Mouse (Mus musculus): ENCODE results near the gene Nmt1. TPM values are rescaled to one million over a fixed set of nuclear protein-coding genes. Genes with fewer than 3 reads are reported as not detected.

Gene Nmt1
- total RNA-seq, 2 experiments from 2014 or later = 169 to 173 TPM

DNA sequence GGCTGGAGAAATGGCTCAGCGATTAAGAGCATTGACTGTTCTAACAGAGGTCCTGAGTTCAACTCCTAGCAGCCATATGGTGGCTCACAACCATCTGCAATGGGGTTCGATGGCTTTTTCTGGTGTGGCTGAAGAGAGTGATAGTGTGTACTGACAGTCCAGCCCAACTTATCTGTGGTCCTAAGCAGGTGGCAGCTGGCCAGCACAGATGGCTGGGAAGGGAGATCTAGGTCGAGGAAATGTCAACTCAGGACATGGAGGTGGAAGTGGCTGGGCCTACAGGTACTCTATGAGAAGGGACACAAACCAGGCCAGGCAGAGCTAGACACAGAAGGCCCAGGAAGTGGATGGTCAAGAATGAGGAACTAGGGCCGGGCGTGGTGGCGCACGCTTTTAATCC lies 48.0 kb downstream of the Nmt1 start:
- no peak for TF ChIP-seq CTCF (conservative IDR thresholded peaks at IDR 0.05)
- Histone ChIP-seq H3K4me3 (no peak overlapping the region), H3K27ac (no peak overlapping the region)
- DNase-seq (ENCODE audit: low spot score in 2 of 2) = no peak

DNA sequence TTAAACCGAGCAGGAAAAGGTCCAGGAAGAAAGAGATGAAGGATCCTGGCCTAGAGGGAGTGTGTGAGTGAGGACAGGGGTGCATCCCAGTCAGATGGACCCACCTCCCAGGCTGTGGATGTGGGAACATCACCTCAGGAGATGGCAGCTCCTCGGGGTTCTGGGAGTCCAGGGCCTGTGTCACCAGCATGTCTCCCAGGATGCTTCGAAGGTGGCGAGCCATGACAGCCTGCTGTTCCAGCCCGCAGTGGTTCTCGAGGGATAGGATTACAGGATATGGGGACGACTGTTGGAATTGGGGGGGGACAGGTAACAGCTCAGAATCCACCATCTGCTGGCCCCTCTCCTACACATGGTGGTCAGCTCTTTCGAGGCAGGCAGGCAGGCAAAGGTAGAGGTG lies 48.6 kb downstream of the Nmt1 start:
- TF ChIP-seq CTCF (conservative IDR thresholded peaks at IDR 0.05) = no peak
- Histone ChIP-seq H3K4me3 (no peak overlapping the region), H3K27ac (no peak overlapping the region)
- no peak for DNase-seq (ENCODE audit: low spot score in 2 of 2)

DNA sequence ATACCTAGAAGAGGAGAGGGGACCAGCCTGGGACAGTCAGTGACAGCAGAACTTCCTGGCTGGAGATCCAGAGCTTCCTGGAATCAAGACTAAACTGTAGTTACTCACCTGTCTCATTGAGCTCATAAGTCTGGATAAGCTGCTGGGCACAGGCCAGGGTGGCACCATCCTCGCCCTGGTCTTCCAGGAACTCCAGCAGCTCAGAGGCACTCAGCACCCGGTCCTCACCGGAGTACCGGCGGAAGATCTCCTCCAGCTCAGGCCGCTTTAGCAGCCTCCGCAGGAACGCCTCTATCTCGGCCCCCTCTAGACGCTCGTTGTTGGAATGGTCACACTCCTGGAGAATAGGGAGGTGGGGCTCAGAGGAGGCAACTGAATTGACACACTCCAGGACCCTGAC lies 50.1 kb downstream of the Nmt1 start:
- Histone ChIP-seq H3K27ac (no peak overlapping the region), H3K4me3 (no peak overlapping the region)
- no peak for TF ChIP-seq CTCF (conservative IDR thresholded peaks at IDR 0.05)
- no peak for DNase-seq (ENCODE audit: low spot score in 2 of 2)

DNA sequence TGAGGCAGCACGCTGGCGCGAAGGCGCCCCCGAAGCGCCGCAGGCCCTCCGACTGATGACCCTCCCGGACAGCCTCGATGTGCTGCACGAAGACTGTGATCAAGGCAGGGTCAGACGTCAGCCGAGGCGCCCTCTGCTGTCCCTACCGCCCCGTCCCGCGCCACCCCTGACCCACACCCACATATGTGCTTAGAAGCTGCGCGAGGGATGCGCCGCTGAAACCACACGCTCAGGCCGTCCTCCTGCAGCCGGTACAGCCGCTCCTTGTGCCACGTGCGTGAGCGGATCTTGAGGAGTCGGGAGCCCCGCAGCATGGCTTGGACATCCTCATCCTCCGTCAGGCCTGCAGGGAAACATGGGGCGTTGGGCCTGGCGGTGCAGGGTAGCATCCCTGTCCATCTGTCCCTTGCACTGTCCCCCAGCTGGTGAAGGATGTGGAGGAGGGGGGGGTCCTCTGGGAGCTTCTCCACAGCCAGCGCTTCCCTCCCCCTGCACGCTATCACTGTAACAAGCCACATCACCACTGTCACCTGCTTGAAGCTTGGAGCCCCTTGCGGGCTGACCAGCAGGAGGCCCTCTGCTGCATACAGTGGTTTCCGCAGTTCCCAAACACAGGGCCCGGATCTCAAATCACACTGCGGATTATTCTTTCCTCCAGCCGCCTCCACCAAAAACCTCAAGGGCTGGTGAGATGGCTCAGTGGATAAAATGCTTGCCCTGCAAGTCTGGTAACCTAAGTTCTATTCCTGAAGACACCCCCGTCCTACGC lies 52.5 kb downstream of the Nmt1 start:
- Histone ChIP-seq H3K4me3 (no peak overlapping the region; the same call in 1 of the 2 replicates), H3K27ac (no peak overlapping the region)
- TF ChIP-seq CTCF (conservative IDR thresholded peaks at IDR 0.05) = peak; percentile 36
- DNase-seq (ENCODE audit: low spot score in 2 of 2) = no peak

DNA sequence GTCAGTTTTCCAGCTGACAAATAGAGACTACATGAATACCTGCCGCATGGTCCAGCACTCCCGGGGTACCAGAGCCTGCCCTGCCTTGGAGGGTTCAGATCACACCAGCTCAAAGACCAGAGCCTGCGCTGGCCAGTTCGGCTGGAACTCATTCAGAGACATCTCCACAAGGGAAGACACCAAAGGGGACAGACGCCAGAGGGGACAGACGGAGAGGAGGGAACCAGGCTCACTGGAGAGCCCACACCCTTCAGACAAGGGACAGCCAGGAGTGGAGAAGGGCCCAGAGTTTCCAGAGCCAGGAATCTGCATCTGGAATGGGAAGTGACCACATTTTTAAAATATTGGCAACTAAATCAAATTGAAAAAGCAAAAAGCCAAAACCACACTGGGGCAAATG lies 53.6 kb downstream of the Nmt1 start:
- H3K4me3 ChIP-seq = no peak overlapping the region
- no peak for DNase-seq (ENCODE audit: low spot score in 2 of 2)
- no peak overlapping the region for H3K27ac ChIP-seq
- no peak for TF ChIP-seq CTCF (conservative IDR thresholded peaks at IDR 0.05)

DNA sequence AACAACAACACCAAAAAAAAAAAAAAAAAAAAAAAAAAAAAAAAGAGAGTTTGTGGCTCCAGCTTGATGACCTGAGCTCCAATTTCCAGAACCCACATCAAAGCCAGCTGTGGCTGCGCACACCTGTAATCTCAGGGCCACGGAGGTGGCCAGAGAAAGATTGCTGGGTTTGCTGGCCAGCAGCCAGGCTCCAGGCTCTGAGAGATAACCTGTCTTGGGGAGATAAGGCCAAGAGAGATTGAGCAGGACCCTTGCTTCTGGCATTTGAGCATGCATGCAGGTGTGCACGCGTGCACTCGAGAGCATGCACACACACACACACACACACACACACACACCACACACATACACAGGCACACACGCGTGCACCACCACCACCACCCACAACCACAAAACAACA lies 65.3 kb downstream of the Nmt1 start:
- no peak for DNase-seq (ENCODE audit: low spot score in 2 of 2)
- no peak overlapping the region for H3K27ac ChIP-seq
- TF ChIP-seq CTCF (conservative IDR thresholded peaks at IDR 0.05) = no peak
- H3K4me3 ChIP-seq = no peak overlapping the region

DNA sequence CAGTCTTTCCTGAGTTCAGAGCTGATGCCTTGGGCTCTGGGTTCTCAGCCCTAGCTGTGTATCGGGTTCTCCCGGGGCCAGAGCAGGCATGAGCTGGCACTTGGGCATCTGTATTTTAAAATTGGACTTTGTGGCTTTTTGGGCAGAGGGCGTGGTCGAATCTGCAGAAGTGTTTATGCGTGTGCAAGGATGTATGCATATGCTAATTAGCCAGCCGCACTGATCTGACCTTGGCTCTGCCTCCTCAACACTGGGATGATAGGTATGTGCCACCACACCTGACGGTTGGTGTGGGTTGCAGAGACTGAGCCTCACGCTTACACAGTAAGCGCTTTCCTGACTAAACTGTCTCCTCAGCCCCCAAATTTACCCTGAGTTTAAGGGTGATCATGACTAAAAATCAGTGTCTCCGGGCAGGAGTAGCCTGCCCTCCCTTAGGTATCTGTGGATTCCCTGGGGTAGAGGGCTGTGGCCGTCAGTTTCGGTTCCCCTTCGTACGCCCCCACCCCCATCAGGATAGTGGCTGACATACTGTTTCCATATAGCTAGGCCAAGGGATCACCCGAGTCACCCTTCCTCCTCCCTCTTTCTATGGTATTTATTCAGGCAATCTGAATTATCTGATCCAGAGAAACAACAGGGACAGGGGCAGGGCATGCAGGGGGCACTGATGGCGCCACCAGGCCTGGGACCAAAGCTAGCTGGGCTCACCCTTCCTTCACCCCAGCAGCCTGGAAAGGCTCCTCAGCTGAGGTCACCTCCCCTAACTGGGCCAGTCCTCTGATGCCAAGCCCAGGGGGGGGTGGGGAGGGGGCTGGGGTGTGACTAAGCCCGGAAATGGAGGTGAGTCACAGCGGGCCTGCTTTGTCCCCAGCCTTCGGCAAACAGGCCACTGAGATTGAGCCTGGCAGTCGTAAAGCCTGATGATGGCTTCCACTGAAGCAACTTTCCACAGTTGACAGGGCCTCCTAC lies 66.2 kb downstream of the Nmt1 start:
- no peak overlapping the region for H3K27ac ChIP-seq
- no peak for DNase-seq (ENCODE audit: low spot score in 2 of 2)

DNA sequence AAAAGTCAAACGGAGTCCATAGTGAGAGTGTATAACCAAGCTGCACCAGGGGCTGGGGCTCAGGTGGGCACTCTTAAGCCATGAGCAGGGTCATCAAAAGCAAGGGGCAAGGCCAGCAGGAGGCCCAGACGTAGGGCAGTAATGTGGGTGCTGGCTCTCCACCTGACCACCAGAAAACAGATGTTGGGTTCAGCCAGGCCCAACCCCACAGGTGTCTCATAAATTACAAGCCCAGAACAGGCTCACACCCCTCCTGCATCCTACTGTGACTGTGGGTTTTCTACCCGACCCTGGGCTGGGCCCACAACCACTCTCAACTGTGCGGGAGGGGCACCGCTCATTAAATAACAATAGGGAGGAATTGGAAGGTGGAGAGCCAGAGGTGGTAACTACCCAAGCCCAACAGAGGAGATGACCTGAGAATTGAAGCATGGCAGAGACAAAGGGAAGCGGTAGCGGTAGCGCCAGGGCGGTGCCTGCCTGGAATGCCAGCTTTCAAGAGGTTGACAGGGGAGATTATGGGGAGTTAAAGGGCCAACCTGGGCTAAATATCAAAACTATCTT lies 67.2 kb downstream of the Nmt1 start:
- H3K27ac ChIP-seq = no peak overlapping the region
- DNase-seq (ENCODE audit: low spot score in 2 of 2) = no peak
- TF ChIP-seq CTCF (conservative IDR thresholded peaks at IDR 0.05) = no peak
- no peak overlapping the region for H3K4me3 ChIP-seq

More for the DNA sequence above, 66.2 kb downstream of the Nmt1 start:
- no peak for TF ChIP-seq CTCF (conservative IDR thresholded peaks at IDR 0.05)
- H3K4me3 ChIP-seq = no peak overlapping the region

DNA sequence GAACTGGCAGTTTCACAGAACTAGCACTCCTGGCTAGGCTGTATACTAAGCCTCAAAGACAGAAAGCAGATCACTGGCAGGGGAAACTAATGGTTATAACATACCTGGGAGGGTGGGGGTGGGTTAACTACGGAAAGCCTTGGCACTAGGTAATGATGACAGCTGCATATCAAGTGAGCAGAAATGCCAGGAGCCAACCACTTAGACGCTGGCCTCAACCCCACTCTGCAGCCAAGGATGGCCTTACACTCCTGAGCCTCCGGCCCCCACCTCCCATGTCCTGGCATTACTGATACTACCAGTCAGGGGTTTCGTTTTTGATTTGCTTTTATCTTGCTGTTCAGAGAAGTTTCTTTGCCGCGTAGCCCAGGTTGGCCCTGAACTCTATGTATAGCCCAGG lies 67.8 kb downstream of the Nmt1 start:
- DNase-seq (ENCODE audit: low spot score in 2 of 2) = no peak
- TF ChIP-seq CTCF (conservative IDR thresholded peaks at IDR 0.05) = no peak
- H3K4me3 ChIP-seq = no peak overlapping the region
- no peak overlapping the region for H3K27ac ChIP-seq

DNA sequence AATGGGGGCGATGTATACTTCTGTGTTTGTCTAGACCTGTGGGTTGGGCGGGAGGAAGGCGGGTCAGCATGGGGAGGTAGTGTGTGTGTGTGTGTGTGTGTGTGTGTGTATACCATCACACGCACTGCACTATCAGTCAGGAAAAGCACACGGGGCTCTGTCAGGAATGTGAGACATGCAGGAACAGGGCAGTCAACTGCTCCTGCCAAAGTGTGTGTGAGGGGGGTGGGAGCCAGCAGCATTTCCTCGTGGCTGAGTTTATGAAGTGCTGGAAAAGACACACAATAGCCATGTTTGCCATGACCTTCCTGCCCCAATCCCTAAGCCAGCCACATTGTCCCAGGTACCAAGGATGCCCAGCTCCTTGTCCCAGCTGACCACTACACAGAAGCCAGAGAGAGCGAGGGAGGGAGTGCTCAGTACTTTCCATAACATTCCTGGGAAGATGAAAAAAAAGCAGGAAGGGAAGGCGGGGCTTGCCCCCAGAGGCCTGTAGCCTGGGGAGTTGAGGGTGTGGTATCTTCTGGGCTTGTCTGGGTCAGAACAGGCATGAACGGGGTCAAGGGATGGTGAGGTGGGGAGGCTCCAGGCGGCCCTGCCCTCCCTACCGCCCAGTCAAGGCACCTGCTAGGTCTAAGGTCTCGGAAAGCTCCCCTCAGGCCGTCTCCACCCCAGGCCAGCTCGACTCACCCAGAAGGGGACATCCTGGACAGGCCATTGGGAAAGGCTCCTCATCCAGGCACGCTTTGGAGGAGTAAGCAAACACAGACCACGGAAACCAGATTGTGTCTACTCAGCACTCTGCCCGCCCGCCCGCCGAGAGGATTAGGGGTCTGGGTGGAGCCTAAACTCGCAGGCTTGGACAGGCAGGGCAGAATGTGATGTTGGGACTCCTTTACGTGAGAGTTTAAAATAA lies 69.2 kb downstream of the Nmt1 start:
- DNase-seq (ENCODE audit: low spot score in 2 of 2) = peak in 1 of 2 experiments; percentile 7
- no peak overlapping the region for H3K27ac ChIP-seq
- H3K4me3 ChIP-seq = no peak overlapping the region
- no peak for TF ChIP-seq CTCF (conservative IDR thresholded peaks at IDR 0.05)

DNA sequence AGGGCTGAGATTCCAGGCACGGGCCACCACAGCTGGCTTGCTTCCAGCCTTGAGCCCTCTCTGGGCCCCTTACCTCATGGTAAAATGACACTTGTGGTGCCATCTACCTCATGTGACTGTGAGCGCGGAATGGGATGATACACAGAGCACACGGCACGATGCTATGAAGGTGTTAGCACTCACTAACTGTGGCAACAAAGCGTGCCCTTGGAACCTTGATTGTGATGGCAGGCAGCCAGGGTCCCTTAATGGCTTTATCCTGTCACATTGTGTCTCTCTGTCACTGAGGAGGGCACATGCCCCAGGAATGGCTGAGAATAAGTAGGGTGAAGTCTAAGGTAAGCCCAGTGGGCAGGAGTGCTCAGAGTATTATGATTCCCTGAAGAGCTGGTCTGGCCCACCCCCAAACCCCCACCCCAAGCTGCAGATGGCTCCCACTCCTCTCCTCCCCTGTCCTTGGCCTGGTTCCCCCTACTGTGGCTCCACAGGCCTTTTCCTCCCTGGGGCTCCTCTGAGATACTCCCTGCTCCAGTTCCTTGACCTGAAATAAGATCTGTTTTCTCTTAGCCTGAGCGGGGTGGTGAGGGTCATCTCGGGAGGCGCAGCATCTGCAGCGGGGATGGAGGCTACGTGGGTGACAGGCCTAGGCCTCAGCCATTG lies 70.7 kb downstream of the Nmt1 start:
- Histone ChIP-seq H3K4me3 (no peak overlapping the region), H3K27ac (no peak overlapping the region)
- peak in 1 of 2 experiments; percentile 8 for DNase-seq (ENCODE audit: low spot score in 2 of 2)
- TF ChIP-seq CTCF (conservative IDR thresholded peaks at IDR 0.05) = no peak
